Mouse (Mus musculus) E14TG2a.4 (cell line): Measurements from ENCODE around the gene Reep6.
A peak's percentile ranks its signal among the peaks of the same experiment; 100 is the strongest.

Experiments
- H3K27me3 ChIP-seq: 2 replicates; pipeline ENCODE4 v1.6.1; 2014; ENCODE audit warnings: low read length, control low read depth; ENCODE audit not compliant: insufficient read depth
- H3K36me3 ChIP-seq: 2 replicates; pipeline ENCODE4 v1.6.1; 2014; ENCODE audit warnings: low read length, control low read depth; ENCODE audit not compliant: insufficient read depth
- H3K4me1 ChIP-seq: replicated peaks from 2 replicates; pipeline ENCODE4 v1.6.1; 2014; ENCODE audit warnings: low read depth, low read length, control low read depth
- H3K4me3 ChIP-seq: replicated peaks from 2 replicates; pipeline ENCODE4 v1.5.1; 2014; ENCODE audit warnings: mild to moderate bottlenecking, low read length
- H3K9me3 ChIP-seq: 2 replicates; pipeline ENCODE4 v1.6.1; 2014; ENCODE audit warnings: low read length, control low read depth
- CTCF ChIP-seq: conservative IDR thresholded peaks from 2 replicates; pipeline ENCODE4 v1.5.1; 2014; ENCODE audit warnings: low read length
- NANOG ChIP-seq: IDR thresholded peaks from 2 replicates; pipeline ENCODE4 v1.6.1; 2014; ENCODE audit warnings: borderline replicate concordance, low read length, mixed read lengths
- POU5F1 ChIP-seq: IDR thresholded peaks from 2 replicates; pipeline ENCODE4 v1.6.1; 2014; ENCODE audit warnings: low read length, borderline replicate concordance

The Reep6 gene

DNA sequence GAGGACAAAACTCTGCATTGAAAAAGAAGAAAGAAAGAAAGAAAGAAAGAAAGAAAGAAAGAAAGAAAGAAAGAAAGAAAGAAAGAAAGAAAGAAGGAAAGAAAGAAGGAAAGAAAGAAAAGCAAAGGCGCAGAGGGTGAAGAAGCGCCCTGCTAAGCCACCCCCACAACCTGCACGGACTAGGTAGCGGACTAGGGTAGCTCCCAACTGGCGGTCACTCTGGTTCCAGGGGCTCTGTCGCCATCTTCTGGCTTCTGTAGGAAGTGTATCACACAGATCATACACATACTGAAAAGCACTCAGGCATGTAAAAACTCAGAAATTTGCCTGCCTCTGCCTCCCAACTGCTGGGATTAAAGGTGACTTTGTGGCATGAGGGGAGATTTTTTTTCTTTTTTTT lies 44.3 kb downstream of the Reep6 start:
- H3K27me3 ChIP-seq = peaks cover 20% of the 10 kb centered on the region
- peaks cover 38% of the 10 kb centered on the region for H3K4me1 ChIP-seq
- no peak overlapping the region for H3K4me3 ChIP-seq
- TF ChIP-seq NANOG = no peak
- TF ChIP-seq CTCF = peak; percentile 60
- no peaks in the 10 kb centered on the region for H3K36me3 ChIP-seq
- H3K9me3 ChIP-seq = no peaks in the 10 kb centered on the region

DNA sequence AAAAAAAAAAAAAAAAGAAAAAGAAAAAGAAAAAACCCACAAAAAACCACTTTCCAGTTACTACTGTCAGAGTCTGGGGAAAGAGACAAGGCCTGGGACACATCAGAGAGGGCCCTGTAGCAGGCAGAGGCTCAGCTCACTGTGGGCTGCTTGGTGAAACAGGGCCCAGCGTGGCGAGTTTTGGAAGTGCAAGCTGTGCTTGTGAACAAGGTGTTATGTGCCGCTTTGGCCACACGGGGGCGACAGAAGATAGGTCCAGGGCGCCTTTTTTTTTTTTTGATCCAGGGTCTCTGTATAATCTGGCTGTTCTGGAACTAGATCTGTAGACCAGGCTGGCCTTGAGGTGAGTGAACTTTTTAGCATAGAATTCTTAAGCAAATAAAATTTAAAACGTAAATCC lies 46.4 kb downstream of the Reep6 start:
- no peaks in the 10 kb centered on the region for H3K9me3 ChIP-seq
- H3K4me3 ChIP-seq = no peak overlapping the region
- H3K36me3 ChIP-seq = peaks cover 17% of the 10 kb centered on the region
- TF ChIP-seq POU5F1 (no peak), CTCF (peak; percentile 88), NANOG (no peak)
- peaks cover 23% of the 10 kb centered on the region for H3K27me3 ChIP-seq
- H3K4me1 ChIP-seq = peaks cover 25% of the 10 kb centered on the region

DNA sequence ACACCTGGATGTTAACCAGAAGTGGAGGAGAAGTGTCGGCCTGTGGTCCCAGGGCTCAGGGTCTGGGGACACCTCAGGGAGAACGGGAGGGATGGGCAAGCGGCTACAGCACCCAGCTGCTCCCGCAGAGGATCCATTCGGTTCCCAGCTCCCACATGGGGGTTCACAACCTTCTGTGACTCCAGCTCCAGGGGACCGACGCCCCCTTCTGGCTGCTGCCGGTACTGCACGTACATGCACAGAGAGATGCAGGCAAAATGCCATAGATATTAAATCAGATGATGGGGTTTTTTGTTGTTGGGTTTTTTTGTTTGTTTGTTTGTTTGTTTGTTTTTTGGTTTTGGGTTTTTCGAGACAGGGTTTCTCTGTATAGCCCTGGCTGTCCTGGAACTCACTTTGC lies 48.0 kb downstream of the Reep6 start:
- H3K4me3 ChIP-seq = no peak overlapping the region
- peaks cover 17% of the 10 kb centered on the region for H3K27me3 ChIP-seq
- TF ChIP-seq POU5F1 (no peak), CTCF (peak; percentile 97)
- peaks cover 30% of the 10 kb centered on the region for H3K36me3 ChIP-seq
- H3K9me3 ChIP-seq = no peaks in the 10 kb centered on the region
- peaks cover 24% of the 10 kb centered on the region for H3K4me1 ChIP-seq

DNA sequence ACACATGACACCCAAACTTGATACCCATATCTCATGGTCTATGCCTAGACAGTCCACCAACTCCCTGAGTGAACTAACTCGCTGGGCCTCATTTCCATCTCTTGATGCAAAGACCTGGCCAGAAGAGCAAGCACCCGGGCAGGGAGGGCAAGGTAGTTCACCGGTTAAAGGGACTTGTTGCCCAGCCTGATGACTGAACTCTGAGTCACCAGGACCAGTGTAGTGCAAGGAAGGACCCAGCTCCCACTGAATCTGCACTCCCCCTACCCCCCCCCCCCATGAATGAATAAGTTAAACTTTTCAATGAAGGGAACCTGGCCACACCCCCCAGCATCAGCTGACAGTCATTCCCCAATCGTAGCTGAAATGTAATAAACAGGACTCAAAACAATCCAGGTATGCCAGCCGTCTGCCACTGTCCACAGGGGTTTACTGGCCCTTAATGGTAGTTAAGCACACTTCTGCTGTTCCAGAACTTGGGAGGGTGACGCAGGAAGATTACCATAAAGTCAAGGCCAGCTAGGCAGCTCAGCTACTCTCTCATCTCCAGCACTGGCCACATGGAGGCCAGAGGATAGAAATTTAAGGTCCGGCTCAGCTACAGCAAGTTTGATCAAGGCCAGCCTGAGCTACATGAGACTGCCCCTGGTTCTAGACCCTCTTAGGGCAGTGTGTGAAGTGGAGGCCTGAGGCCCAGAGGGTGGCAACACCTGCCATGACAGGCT lies 53.0 kb downstream of the Reep6 start:
- Histone ChIP-seq H3K9me3 (no peaks in the 10 kb centered on the region), H3K36me3 (peaks cover 60% of the 10 kb centered on the region), H3K4me1 (peaks cover 64% of the 10 kb centered on the region), H3K27me3 (peaks cover 21% of the 10 kb centered on the region), H3K4me3 (peak overlapping the region; percentile 69)
- TF ChIP-seq POU5F1 (no peak), CTCF (no peak), NANOG (no peak)

DNA sequence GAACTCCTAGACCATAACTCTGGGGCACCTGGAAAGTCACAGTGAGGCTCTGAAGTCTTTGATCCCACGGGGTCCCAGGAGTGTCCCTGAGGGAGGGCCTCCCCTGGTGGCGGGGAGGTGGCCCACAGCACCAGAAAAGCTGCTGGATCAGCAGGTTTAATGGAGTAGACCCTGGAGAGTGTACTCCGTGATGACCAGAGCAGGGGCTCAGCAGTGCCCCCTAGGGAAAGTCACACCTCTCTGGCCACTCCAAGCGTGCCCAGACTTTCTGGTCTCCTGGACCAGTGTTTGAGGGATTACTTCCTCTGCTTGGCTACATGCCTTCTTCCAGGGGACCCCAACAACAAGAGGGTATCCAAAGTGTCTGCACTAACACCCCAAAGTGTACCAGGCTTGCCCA lies 53.7 kb downstream of the Reep6 start:
- H3K4me1 ChIP-seq = peaks cover 67% of the 10 kb centered on the region
- H3K9me3 ChIP-seq = no peaks in the 10 kb centered on the region
- H3K4me3 ChIP-seq = no peak overlapping the region
- peaks cover 21% of the 10 kb centered on the region for H3K27me3 ChIP-seq
- peaks cover 60% of the 10 kb centered on the region for H3K36me3 ChIP-seq
- TF ChIP-seq CTCF = peak; percentile 39
- TF ChIP-seq NANOG = no peak

DNA sequence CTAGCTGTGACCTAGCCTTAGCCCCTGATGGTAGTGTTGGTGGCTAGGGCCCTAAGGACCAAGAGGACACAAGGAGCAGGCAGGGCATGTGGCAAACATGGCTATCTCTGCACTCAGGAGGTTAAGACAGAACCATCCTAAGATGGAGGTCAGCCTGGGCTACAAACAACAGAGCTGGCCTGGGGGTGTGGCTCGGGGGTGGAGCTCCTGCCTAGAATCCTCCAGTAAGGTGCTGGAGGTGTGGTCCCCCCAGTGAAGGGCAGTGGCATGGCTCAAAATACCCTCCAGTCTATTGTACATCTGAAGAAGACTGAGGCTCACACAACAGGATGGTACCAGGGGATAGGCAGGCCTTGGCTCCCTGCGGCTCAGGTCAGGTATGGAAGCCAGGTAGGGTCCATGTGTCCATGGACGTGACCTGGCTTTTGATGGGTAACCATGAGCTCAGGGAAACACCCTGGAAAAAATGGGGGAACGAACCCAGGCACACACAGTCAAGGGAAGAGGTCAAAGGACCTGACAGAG lies 54.4 kb downstream of the Reep6 start:
- Histone ChIP-seq H3K27me3 (peaks cover 21% of the 10 kb centered on the region), H3K9me3 (no peaks in the 10 kb centered on the region), H3K36me3 (peaks cover 60% of the 10 kb centered on the region), H3K4me1 (peaks cover 72% of the 10 kb centered on the region), H3K4me3 (peak overlapping the region; percentile 88)
- TF ChIP-seq CTCF = no peak
- TF ChIP-seq POU5F1 = no peak
- TF ChIP-seq NANOG = no peak

DNA sequence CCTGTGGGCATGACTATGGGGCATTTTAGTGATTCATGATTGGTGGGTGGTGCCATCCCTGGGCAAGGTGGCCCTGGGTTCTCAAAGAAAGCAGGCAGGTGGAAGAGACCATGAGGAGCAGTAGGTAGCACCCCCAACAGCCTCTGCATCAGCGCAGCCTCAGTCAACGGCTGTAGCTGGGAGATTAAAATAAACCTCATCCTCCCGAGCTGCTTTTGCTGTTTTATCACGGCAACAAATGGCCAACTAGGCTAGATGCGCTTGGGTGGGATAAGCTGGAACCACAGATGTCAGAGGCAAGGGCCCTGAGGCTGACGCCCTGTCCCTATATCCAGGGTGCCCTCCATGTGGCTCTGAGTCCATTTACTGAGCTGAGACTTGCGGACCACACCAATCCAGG lies 55.0 kb downstream of the Reep6 start:
- H3K36me3 ChIP-seq = peaks cover 59% of the 10 kb centered on the region
- peak overlapping the region; percentile 88 for H3K4me3 ChIP-seq
- TF ChIP-seq CTCF (no peak), NANOG (no peak), POU5F1 (no peak)
- H3K27me3 ChIP-seq = peaks cover 16% of the 10 kb centered on the region
- H3K9me3 ChIP-seq = no peaks in the 10 kb centered on the region
- H3K4me1 ChIP-seq = peaks cover 77% of the 10 kb centered on the region

DNA sequence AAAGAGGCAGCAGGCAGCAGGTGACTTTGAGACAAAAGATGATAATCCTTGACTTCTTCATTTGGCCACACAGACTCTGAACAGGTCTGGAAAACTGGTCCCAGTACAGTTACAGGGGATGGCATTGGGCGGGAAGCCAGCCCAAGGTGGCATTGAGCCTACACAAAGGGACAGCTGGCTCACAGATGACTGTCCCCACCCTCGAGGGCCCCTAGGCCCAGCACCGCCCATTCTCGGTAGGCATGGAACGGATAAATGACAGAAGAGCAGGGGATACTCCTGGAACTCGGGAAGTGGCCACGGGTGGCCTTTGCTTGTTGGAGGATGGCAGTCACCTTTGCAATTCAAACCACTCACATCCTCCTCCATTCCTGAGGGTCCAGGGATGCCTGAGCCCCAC lies 55.6 kb downstream of the Reep6 start:
- H3K4me1 ChIP-seq = peaks cover 77% of the 10 kb centered on the region
- H3K36me3 ChIP-seq = peaks cover 60% of the 10 kb centered on the region
- H3K9me3 ChIP-seq = no peaks in the 10 kb centered on the region
- no peak for TF ChIP-seq CTCF
- TF ChIP-seq POU5F1 = no peak
- TF ChIP-seq NANOG = no peak
- peaks cover 13% of the 10 kb centered on the region for H3K27me3 ChIP-seq
- peak overlapping the region; percentile 88 for H3K4me3 ChIP-seq
